Mouse (Mus musculus) ES-CJ7 (cell line): ENCODE measurements around the gene Olfr231.

Experiments used
- DNase-seq: peaks from one replicate; pipeline ENCODE4 v3.0.0; 2011; ENCODE audit warnings: low read depth, low spot score

Gene Olfr231

GRCm38 (mm10) chr1:174121062-174121461 is at the start of gene Olfr231:
Gene Olfr231, minus strand, starts transcription at chr1:174121162.
- DNase-seq = no peak

- peak; percentile 73 for DNase-seq
Observed at GRCm38 (mm10) chr1:174169024-174169423, 48.1 kb upstream of the Olfr231 start.

- DNase-seq = no peak
Observed at GRCm38 (mm10) chr1:174159095-174159494, 38.1 kb upstream of the Olfr231 start.

- DNase-seq = no peak
Observed at GRCm38 (mm10) chr1:174158512-174158911, 37.5 kb upstream of the Olfr231 start.

- no peak for DNase-seq
Observed at GRCm38 (mm10) chr1:174157622-174158021, 36.7 kb upstream of the Olfr231 start.

- DNase-seq = no peak
Observed at GRCm38 (mm10) chr1:174155333-174155732, 34.4 kb upstream of the Olfr231 start, which contains the start of gene Olfr420. Gene Olfr420, plus strand, starts transcription at chr1:174155633.

- no peak for DNase-seq
Observed at GRCm38 (mm10) chr1:174149289-174149688, 28.3 kb upstream of the Olfr231 start.

GRCm38 (mm10) chr1:174146696-174147095 is 25.7 kb upstream of the Olfr231 start:
- DNase-seq = no peak

GRCm38 (mm10) chr1:174141384-174141783 is 20.4 kb upstream of the Olfr231 start:
- no peak for DNase-seq

- no peak for DNase-seq
Observed at GRCm38 (mm10) chr1:174131999-174132398, 11.0 kb upstream of the Olfr231 start.

- no peak for DNase-seq
Observed at GRCm38 (mm10) chr1:174131217-174131616, 10.3 kb upstream of the Olfr231 start, which contains the start of gene Olfr424. Gene Olfr424, plus strand, starts transcription at chr1:174131517.

- peak; percentile 14 for DNase-seq
Observed at GRCm38 (mm10) chr1:174103735-174104134, 17.2 kb downstream of the Olfr231 start.

GRCm38 (mm10) chr1:174096591-174096990 is 24.4 kb downstream of the Olfr231 start, which contains the start of gene Olfr427:
Gene Olfr427, plus strand, starts transcription at chr1:174096891.
- DNase-seq = no peak

- DNase-seq = no peak
Observed at GRCm38 (mm10) chr1:174084031-174084430, 36.9 kb downstream of the Olfr231 start, which contains the start of gene Olfr429. Gene Olfr429, plus strand, starts transcription at chr1:174084331.

- DNase-seq = no peak
Observed at GRCm38 (mm10) chr1:174066305-174066704, 54.7 kb downstream of the Olfr231 start, which contains the start of gene Olfr430. Gene Olfr430, plus strand, starts transcription at chr1:174066605.
